Mouse (Mus musculus) midbrain, embryonic 12.5 days (tissue): Measurements from ENCODE around the gene Fzd7. TPM values are rescaled to one million over a fixed set of nuclear protein-coding genes. Genes with fewer than 3 reads are reported as not detected.
"Not testable (repeated sequence)": the region's sequence is repeated elsewhere in the genome, so short reads cannot be mapped to it uniquely, and the experiment has no call there.

ENCODE experiments used
- ATAC-seq: fragments of 200-750 bp; cut with Nextera tagmentation; 2 replicates; pipeline ENCODE4 v1.8.0; 2017; ENCODE audit warnings: low read depth, moderate TSS enrichment, moderate library complexity; ENCODE audit not compliant: low FRiP score
- H3K27ac ChIP-seq: fragments of 300-500 bp; sonication (generic); replicated peaks from 2 replicates; pipeline ENCODE4 v1.5.1; 2016; ENCODE audit warnings: mild to moderate bottlenecking
- H3K27me3 ChIP-seq: fragments of 300-500 bp; sonication (generic); 2 replicates; pipeline ENCODE4 v1.6.1; 2016; ENCODE audit warnings: mild to moderate bottlenecking
- H3K36me3 ChIP-seq: fragments of 300-500 bp; sonication (generic); 2 replicates; pipeline ENCODE4 v1.6.1; 2016
- H3K4me1 ChIP-seq: fragments of 300-500 bp; sonication (generic); 2 replicates; pipeline ENCODE4 v1.6.1; 2016
- H3K4me2 ChIP-seq: fragments of 300-500 bp; sonication (generic); replicated peaks from 2 replicates; pipeline ENCODE4 v1.6.1; 2016; ENCODE audit warnings: mild to moderate bottlenecking, moderate library complexity
- H3K4me3 ChIP-seq: fragments of 300-500 bp; sonication (generic); 2 replicates; pipeline ENCODE4 v1.5.1; 2016; ENCODE audit warnings: mild to moderate bottlenecking
- H3K9ac ChIP-seq: fragments of 300-500 bp; sonication (generic); replicated peaks from 2 replicates; pipeline ENCODE4 v1.6.1; 2016; ENCODE audit warnings: mild to moderate bottlenecking, moderate library complexity
- H3K9me3 ChIP-seq: fragments of 300-500 bp; sonication (generic); 2 replicates; pipeline ENCODE4 v1.6.1; 2016; ENCODE audit warnings: mild to moderate bottlenecking
- WGBS: fragments of 180-500 bp; shearing (Covaris S2); methylation state at CpG from one replicate; pipeline ENCODE4 v1.1.7; 2016; 5-methylcytosine and 5-hydroxymethylcytosine counted together
- polyA plus RNA-seq: library from polyadenylated mRNA; unstranded; fragments of >200 nt; fragmentation: Nextera tagmentation; extraction: Ambion mirVana; gene quantifications from 2 replicates; pipeline ENCODE4 v1.2.1, GENCODE M21; 2016

Fzd7 gene
- polyA plus RNA-seq = 6.3 and 8.7 TPM in 2 replicates

- H3K4me1 ChIP-seq = peaks cover 53% of the 10 kb centered on the region
- H3K9me3 ChIP-seq = no peaks in the 10 kb centered on the region
- H3K9ac ChIP-seq = peak within 1 kb of the TSS; percentile 77
- H3K27ac ChIP-seq = peak within 1 kb of the TSS; percentile 75
- H3K27me3 ChIP-seq = peaks cover 32% of the 10 kb centered on the region
- under 1% methylated on average over 34 of the region's 35 CpGs for WGBS
- ATAC-seq = peak; percentile 51
- H3K4me2 ChIP-seq = peak within 1 kb of the TSS; percentile 100
- no peaks in the 10 kb centered on the region for H3K36me3 ChIP-seq
- H3K4me3 ChIP-seq = peak within 1 kb of the TSS; percentile 70
These were observed at the start of gene Fzd7 for GRCm38 (mm10) chr1:59482331-59482695. TSS of gene Fzd7 (plus strand) at chr1:59482424.

- no peaks in the 10 kb centered on the region for H3K36me3 ChIP-seq
These were observed 48.9 kb upstream of the Fzd7 start for GRCm38 (mm10) chr1:59433296-59433695.

GRCm38 (mm10) chr1:59434071-59434470, 48.2 kb upstream of the Fzd7 start:
- Histone ChIP-seq H3K9ac (no peak overlapping the region), H3K27ac (no peak overlapping the region), H3K4me3 (no peak overlapping the region), H3K27me3 (0 out of 2 replicates have a peak, but pooled peaks cover 3% of the 10 kb centered on the region), H3K4me2 (no peak overlapping the region), H3K9me3 (no peaks in the 10 kb centered on the region), H3K4me1 (peaks cover 13% of the 10 kb centered on the region), H3K36me3 (no peaks in the 10 kb centered on the region)
- 76% methylated on average over 3 of the region's 3 CpGs for WGBS
- no peak for ATAC-seq

More at GRCm38 (mm10) chr1:59433296-59433695, 48.9 kb upstream of the Fzd7 start:
- no peak overlapping the region for H3K27ac ChIP-seq
- ATAC-seq = no peak
- H3K27me3 ChIP-seq = 0 out of 2 replicates have a peak, but pooled peaks cover 3% of the 10 kb centered on the region
- H3K9me3 ChIP-seq = no peaks in the 10 kb centered on the region
- peaks cover 10% of the 10 kb centered on the region for H3K4me1 ChIP-seq
- H3K4me2 ChIP-seq = no peak overlapping the region
- H3K9ac ChIP-seq = no peak overlapping the region
- WGBS = 86% methylated on average over 6 of the region's 6 CpGs
- no peak overlapping the region for H3K4me3 ChIP-seq

GRCm38 (mm10) chr1:59435270-59435669, 47.0 kb upstream of the Fzd7 start:
- 91% methylated on average over 5 of the region's 5 CpGs for WGBS
- Histone ChIP-seq H3K9ac (no peak overlapping the region), H3K36me3 (no peaks in the 10 kb centered on the region), H3K4me3 (no peak overlapping the region), H3K4me2 (no peak overlapping the region), H3K4me1 (peaks cover 17% of the 10 kb centered on the region), H3K27ac (no peak overlapping the region), H3K9me3 (no peaks in the 10 kb centered on the region), H3K27me3 (0 out of 2 replicates have a peak, but pooled peaks cover 3% of the 10 kb centered on the region)
- ATAC-seq = no peak

GRCm38 (mm10) chr1:59436321-59436720, 45.9 kb upstream of the Fzd7 start:
- Histone ChIP-seq H3K4me2 (no peak overlapping the region), H3K9me3 (no peaks in the 10 kb centered on the region), H3K9ac (no peak overlapping the region), H3K4me1 (peaks cover 17% of the 10 kb centered on the region), H3K27me3 (no peaks in the 10 kb centered on the region), H3K36me3 (no peaks in the 10 kb centered on the region), H3K4me3 (no peak overlapping the region), H3K27ac (no peak overlapping the region)
- no peak for ATAC-seq
- WGBS = 96% methylated on average over 3 of the region's 3 CpGs

GRCm38 (mm10) chr1:59437927-59438326, 44.3 kb upstream of the Fzd7 start:
- H3K4me1 ChIP-seq = peaks cover 17% of the 10 kb centered on the region
- no peak for ATAC-seq
- H3K27me3 ChIP-seq = no peaks in the 10 kb centered on the region
- H3K4me2 ChIP-seq = no peak overlapping the region
- H3K9me3 ChIP-seq = no peaks in the 10 kb centered on the region
- no peak overlapping the region for H3K9ac ChIP-seq
- H3K4me3 ChIP-seq = no peak overlapping the region
- H3K27ac ChIP-seq = peak overlapping the region; percentile 68
- WGBS = 7% methylated on average over 3 of the region's 3 CpGs
- H3K36me3 ChIP-seq = no peaks in the 10 kb centered on the region

GRCm38 (mm10) chr1:59438330-59438729, 43.9 kb upstream of the Fzd7 start:
- 19% methylated on average over 4 of the region's 4 CpGs for WGBS
- no peaks in the 10 kb centered on the region for H3K36me3 ChIP-seq
- ATAC-seq = no peak

GRCm38 (mm10) chr1:59439252-59439651, 43.0 kb upstream of the Fzd7 start:
- 76% methylated on average over 2 of the region's 2 CpGs for WGBS
- Histone ChIP-seq H3K27ac (no peak overlapping the region), H3K4me3 (no peak overlapping the region), H3K9ac (no peak overlapping the region), H3K4me1 (peaks cover 17% of the 10 kb centered on the region), H3K4me2 (no peak overlapping the region), H3K27me3 (no peaks in the 10 kb centered on the region), H3K36me3 (no peaks in the 10 kb centered on the region), H3K9me3 (no peaks in the 10 kb centered on the region)
- no peak for ATAC-seq

More at GRCm38 (mm10) chr1:59438330-59438729, 43.9 kb upstream of the Fzd7 start:
- H3K27ac ChIP-seq = peak overlapping the region; percentile 68
- H3K9ac ChIP-seq = no peak overlapping the region
- no peaks in the 10 kb centered on the region for H3K9me3 ChIP-seq
- H3K4me3 ChIP-seq = no peak overlapping the region
- no peaks in the 10 kb centered on the region for H3K27me3 ChIP-seq
- H3K4me1 ChIP-seq = peaks cover 17% of the 10 kb centered on the region
- no peak overlapping the region for H3K4me2 ChIP-seq

- ATAC-seq = no peak
- peaks cover 17% of the 10 kb centered on the region for H3K4me1 ChIP-seq
- no peak overlapping the region for H3K4me2 ChIP-seq
- H3K27me3 ChIP-seq = no peaks in the 10 kb centered on the region
- no peaks in the 10 kb centered on the region for H3K9me3 ChIP-seq
- H3K4me3 ChIP-seq = no peak overlapping the region
- 71% methylated on average over 1 of the region's 1 CpGs for WGBS
- no peak overlapping the region for H3K9ac ChIP-seq
- no peaks in the 10 kb centered on the region for H3K36me3 ChIP-seq
- H3K27ac ChIP-seq = no peak overlapping the region
These were observed 42.3 kb upstream of the Fzd7 start for GRCm38 (mm10) chr1:59439941-59440340.

- H3K4me1 ChIP-seq = peaks cover 13% of the 10 kb centered on the region
- H3K9me3 ChIP-seq, ATAC-seq, H3K4me3 ChIP-seq, H3K27ac ChIP-seq, H3K36me3 ChIP-seq, H3K27me3 ChIP-seq, H3K9ac ChIP-seq, H3K4me2 ChIP-seq: not testable (repeated sequence)
- WGBS = 93% methylated on average over 14 of the region's 14 CpGs
These were observed 39.5 kb upstream of the Fzd7 start for GRCm38 (mm10) chr1:59442721-59443120.

- Histone ChIP-seq H3K4me2 (no peak overlapping the region), H3K27me3 (peaks cover 15% of the 10 kb centered on the region), H3K4me3 (no peak overlapping the region), H3K27ac (no peak overlapping the region), H3K36me3 (no peaks in the 10 kb centered on the region), H3K9me3 (no peaks in the 10 kb centered on the region), H3K9ac (no peak overlapping the region), H3K4me1 (peaks cover 9% of the 10 kb centered on the region)
- no peak for ATAC-seq
- WGBS = 79% methylated on average over 3 of the region's 3 CpGs
These were observed 38.0 kb upstream of the Fzd7 start for GRCm38 (mm10) chr1:59444127-59444660.

GRCm38 (mm10) chr1:59445242-59445641, 37.0 kb upstream of the Fzd7 start:
- WGBS = 91% methylated on average over 5 of the region's 5 CpGs
- H3K27ac ChIP-seq = no peak overlapping the region

More at GRCm38 (mm10) chr1:59445242-59445641, 37.0 kb upstream of the Fzd7 start:
- Histone ChIP-seq H3K4me3 (no peak overlapping the region), H3K9ac (no peak overlapping the region), H3K36me3 (no peaks in the 10 kb centered on the region), H3K4me1 (peaks cover 11% of the 10 kb centered on the region), H3K9me3 (no peaks in the 10 kb centered on the region), H3K4me2 (no peak overlapping the region), H3K27me3 (peaks cover 21% of the 10 kb centered on the region)
- no peak for ATAC-seq
